Mouse (Mus musculus) heart, embryonic 13.5 days (tissue): Measurements from ENCODE around the gene Vstm4. TPM values are rescaled to one million over a fixed set of nuclear protein-coding genes. Genes with fewer than 3 reads are reported as not detected.

Experiments
- polyA plus RNA-seq: library from polyadenylated mRNA; unstranded; fragments of >200 nt; fragmentation: Nextera tagmentation; extraction: Ambion mirVana; gene quantifications from 2 replicates; pipeline ENCODE4 v1.2.1, GENCODE M21; 2015

Vstm4 gene
- polyA plus RNA-seq, 1 experiment from 2014 or later = 15.8 TPM

Other genes starting within 250 kb of the Vstm4 start
- 8.5 and 10.6 TPM in 2 replicates for gene 3425401B19Rik, start 171.5 kb upstream of the Vstm4 start, polyA plus RNA-seq
- gene Tmem273, start 70.8 kb upstream of the Vstm4 start, polyA plus RNA-seq = 0.76 and 1.0 TPM in 2 replicates
- 0.08 and 0.20 TPM in 2 replicates for gene Fam170b, start 22.8 kb upstream of the Vstm4 start, polyA plus RNA-seq
- gene Lrrc18, start 134.6 kb downstream of the Vstm4 start, polyA plus RNA-seq = 0.17 TPM in 2 replicates